Mouse (Mus musculus): ENCODE measurements around the gene Arhgef10l. TPM values are rescaled to one million over a fixed set of nuclear protein-coding genes. Genes with fewer than 3 reads are reported as not detected.

The Arhgef10l gene
- polyA plus RNA-seq, 1 experiment from 2014 or later, result 27.7 TPM

GRCm38 (mm10) chr4:140649207-140649591, 16.6 kb downstream of the Arhgef10l start:
- peak overlapping the region; percentile 98 for H3K27ac ChIP-seq
- H3K9me3 ChIP-seq, result no peaks in the 10 kb centered on the region
- H3K4me2 ChIP-seq (replicated peaks), result peak overlapping the region; percentile 78
- H3K4me1 ChIP-seq (replicated peaks), result peaks cover 50% of the 10 kb centered on the region
- peaks cover 11% of the 10 kb centered on the region for H3K36me3 ChIP-seq
- peak overlapping the region; percentile 95 for H3K9ac ChIP-seq (replicated peaks)
- no peaks in the 10 kb centered on the region for H3K27me3 ChIP-seq
- no peak; the same call in 1 of the 2 replicates for ATAC-seq
- H3K4me3 ChIP-seq (replicated peaks), result peak overlapping the region; percentile 77
- WGBS, result 22% methylated on average over 9 of the region's 9 CpGs

- Histone ChIP-seq H3K4me2 (replicated peaks) (peak overlapping the region; percentile 78), H3K27ac (peak overlapping the region; percentile 98), H3K9me3 (no peaks in the 10 kb centered on the region), H3K36me3 (peaks cover 11% of the 10 kb centered on the region), H3K27me3 (no peaks in the 10 kb centered on the region), H3K4me1 (replicated peaks) (peaks cover 54% of the 10 kb centered on the region), H3K9ac (replicated peaks) (peak overlapping the region; percentile 95), H3K4me3 (replicated peaks) (peak overlapping the region; percentile 77)
- under 1% methylated on average over 29 of the region's 50 CpGs for WGBS
- ATAC-seq, result peak; percentile 75
Measured at GRCm38 (mm10) chr4:140648443-140649206, 17.2 kb downstream of the Arhgef10l start.

GRCm38 (mm10) chr4:140647711-140648421, 17.9 kb downstream of the Arhgef10l start:
- WGBS, result 1% methylated on average over 12 of the region's 12 CpGs
- Histone ChIP-seq H3K36me3 (peaks cover 16% of the 10 kb centered on the region), H3K9me3 (0 out of 2 replicates have a peak, but pooled peaks cover 3% of the 10 kb centered on the region), H3K9ac (replicated peaks) (peak overlapping the region; percentile 95), H3K4me1 (replicated peaks) (peaks cover 54% of the 10 kb centered on the region), H3K4me2 (replicated peaks) (peak overlapping the region; percentile 78), H3K4me3 (replicated peaks) (peak overlapping the region; percentile 77), H3K27ac (peak overlapping the region; percentile 98), H3K27me3 (no peaks in the 10 kb centered on the region)
- ATAC-seq, result peak; percentile 77

GRCm38 (mm10) chr4:140645638-140646037, 20.2 kb downstream of the Arhgef10l start:
- ATAC-seq, result no peak
- Histone ChIP-seq H3K27ac (no peak overlapping the region), H3K36me3 (peaks cover 19% of the 10 kb centered on the region), H3K9me3 (0 out of 2 replicates have a peak, but pooled peaks cover 4% of the 10 kb centered on the region), H3K9ac (replicated peaks) (no peak overlapping the region), H3K4me3 (replicated peaks) (no peak overlapping the region), H3K4me2 (replicated peaks) (no peak overlapping the region), H3K4me1 (replicated peaks) (peaks cover 67% of the 10 kb centered on the region), H3K27me3 (no peaks in the 10 kb centered on the region)
- WGBS, result 90% methylated on average over 3 of the region's 3 CpGs

GRCm38 (mm10) chr4:140644701-140645100, 21.1 kb downstream of the Arhgef10l start:
- 25% methylated on average over 3 of the region's 3 CpGs for WGBS
- no peak overlapping the region for H3K27ac ChIP-seq
- peaks cover 26% of the 10 kb centered on the region for H3K36me3 ChIP-seq
- 0 out of 2 replicates have a peak, but pooled peaks cover 4% of the 10 kb centered on the region for H3K9me3 ChIP-seq
- peaks cover 65% of the 10 kb centered on the region for H3K4me1 ChIP-seq (replicated peaks)
- no peak for ATAC-seq
- H3K4me3 ChIP-seq (replicated peaks), result no peak overlapping the region
- 0 out of 2 replicates have a peak overlapping the region, but pooled peaks have one; percentile 7 for H3K4me2 ChIP-seq (replicated peaks)
- H3K9ac ChIP-seq (replicated peaks), result no peak overlapping the region
- H3K27me3 ChIP-seq, result no peaks in the 10 kb centered on the region

GRCm38 (mm10) chr4:140644276-140644675, 21.5 kb downstream of the Arhgef10l start:
- 0 out of 2 replicates have a peak overlapping the region, but pooled peaks have one; percentile 7 for H3K4me2 ChIP-seq (replicated peaks)
- WGBS, result 49% methylated on average over 6 of the region's 6 CpGs
- H3K4me1 ChIP-seq (replicated peaks), result peaks cover 60% of the 10 kb centered on the region
- no peak overlapping the region for H3K9ac ChIP-seq (replicated peaks)
- no peak overlapping the region for H3K27ac ChIP-seq
- 0 out of 2 replicates have a peak, but pooled peaks cover 4% of the 10 kb centered on the region for H3K9me3 ChIP-seq
- H3K4me3 ChIP-seq (replicated peaks), result no peak overlapping the region
- peaks cover 28% of the 10 kb centered on the region for H3K36me3 ChIP-seq
- no peak for ATAC-seq
- no peaks in the 10 kb centered on the region for H3K27me3 ChIP-seq

GRCm38 (mm10) chr4:140642378-140642777, 23.4 kb downstream of the Arhgef10l start:
- Histone ChIP-seq H3K4me3 (replicated peaks) (no peak overlapping the region), H3K9ac (replicated peaks) (no peak overlapping the region), H3K27ac (no peak overlapping the region), H3K9me3 (0 out of 2 replicates have a peak, but pooled peaks cover 4% of the 10 kb centered on the region), H3K36me3 (peaks cover 32% of the 10 kb centered on the region), H3K4me1 (replicated peaks) (peaks cover 53% of the 10 kb centered on the region), H3K4me2 (replicated peaks) (no peak overlapping the region), H3K27me3 (no peaks in the 10 kb centered on the region)
- no peak for ATAC-seq
- WGBS, result 87% methylated on average over 4 of the region's 4 CpGs

- ATAC-seq, result no peak
- Histone ChIP-seq H3K4me1 (replicated peaks) (peaks cover 48% of the 10 kb centered on the region), H3K36me3 (peaks cover 36% of the 10 kb centered on the region), H3K4me3 (replicated peaks) (no peak overlapping the region), H3K4me2 (replicated peaks) (no peak overlapping the region), H3K9me3 (0 out of 2 replicates have a peak, but pooled peaks cover 4% of the 10 kb centered on the region), H3K27me3 (no peaks in the 10 kb centered on the region), H3K9ac (replicated peaks) (no peak overlapping the region), H3K27ac (peak overlapping the region; percentile 44)
- WGBS, result 82% methylated on average over 5 of the region's 5 CpGs
Measured at GRCm38 (mm10) chr4:140641414-140641918, 24.3 kb downstream of the Arhgef10l start.

GRCm38 (mm10) chr4:140640668-140641067, 25.1 kb downstream of the Arhgef10l start:
- no peak overlapping the region for H3K9ac ChIP-seq (replicated peaks)
- peaks cover 40% of the 10 kb centered on the region for H3K4me1 ChIP-seq (replicated peaks)
- H3K27me3 ChIP-seq, result no peaks in the 10 kb centered on the region
- 98% methylated on average over 9 of the region's 9 CpGs for WGBS
- H3K4me2 ChIP-seq (replicated peaks), result no peak overlapping the region
- no peak overlapping the region for H3K27ac ChIP-seq
- 0 out of 2 replicates have a peak, but pooled peaks cover 4% of the 10 kb centered on the region for H3K9me3 ChIP-seq
- H3K36me3 ChIP-seq, result peaks cover 28% of the 10 kb centered on the region
- H3K4me3 ChIP-seq (replicated peaks), result no peak overlapping the region
- ATAC-seq, result no peak

- no peak overlapping the region for H3K4me3 ChIP-seq (replicated peaks)
- no peaks in the 10 kb centered on the region for H3K27me3 ChIP-seq
- H3K9ac ChIP-seq (replicated peaks), result no peak overlapping the region
- H3K9me3 ChIP-seq, result 0 out of 2 replicates have a peak, but pooled peaks cover 4% of the 10 kb centered on the region
- peaks cover 35% of the 10 kb centered on the region for H3K4me1 ChIP-seq (replicated peaks)
- ATAC-seq, result no peak
- H3K27ac ChIP-seq, result no peak overlapping the region
- peaks cover 24% of the 10 kb centered on the region for H3K36me3 ChIP-seq
- 88% methylated on average over 8 of the region's 8 CpGs for WGBS
- no peak overlapping the region for H3K4me2 ChIP-seq (replicated peaks)
Measured at GRCm38 (mm10) chr4:140640242-140640523, 25.6 kb downstream of the Arhgef10l start.

GRCm38 (mm10) chr4:140639431-140640241, 26.2 kb downstream of the Arhgef10l start:
- WGBS, result 93% methylated on average over 28 of the region's 28 CpGs
- Histone ChIP-seq H3K9me3 (0 out of 2 replicates have a peak, but pooled peaks cover 4% of the 10 kb centered on the region), H3K27me3 (no peaks in the 10 kb centered on the region), H3K4me2 (replicated peaks) (no peak overlapping the region), H3K9ac (replicated peaks) (no peak overlapping the region), H3K27ac (no peak overlapping the region), H3K36me3 (peaks cover 24% of the 10 kb centered on the region), H3K4me1 (replicated peaks) (peaks cover 33% of the 10 kb centered on the region), H3K4me3 (replicated peaks) (no peak overlapping the region)
- no peak for ATAC-seq
